Mouse (Mus musculus): ENCODE data around the gene Gtpbp3.
"Not testable (repeated sequence)": the region's sequence is repeated elsewhere in the genome, so short reads cannot be mapped to it uniquely, and the experiment has no call there.

Gene Gtpbp3

GRCm38 (mm10) chr8:71497881-71498501 is 10.1 kb downstream of the Gtpbp3 start:
- DNase-seq (ENCODE audit: low spot score): no peak

- DNase-seq (ENCODE audit: low spot score): no peak
These were observed 11.2 kb downstream of the Gtpbp3 start for GRCm38 (mm10) chr8:71498816-71499690.

- no peak for DNase-seq (ENCODE audit: low spot score)
These were observed 16.4 kb downstream of the Gtpbp3 start for GRCm38 (mm10) chr8:71504349-71504748.

- no peak for DNase-seq (ENCODE audit: low spot score)
These were observed 17.4 kb downstream of the Gtpbp3 start for GRCm38 (mm10) chr8:71505326-71505725.

GRCm38 (mm10) chr8:71505979-71506378 is 18.1 kb downstream of the Gtpbp3 start:
- no peak for DNase-seq (ENCODE audit: low spot score)

GRCm38 (mm10) chr8:71507589-71508104 is 19.7 kb downstream of the Gtpbp3 start:
- DNase-seq (ENCODE audit: low spot score): no peak

GRCm38 (mm10) chr8:71509316-71509715 is 21.4 kb downstream of the Gtpbp3 start:
- no peak for DNase-seq (ENCODE audit: low spot score)

GRCm38 (mm10) chr8:71511644-71512043 is 23.7 kb downstream of the Gtpbp3 start, which contains the start of gene Plvap:
Gene Plvap, minus strand, starts transcription at chr8:71511752.
- DNase-seq (ENCODE audit: low spot score): no peak

- no peak for DNase-seq (ENCODE audit: low spot score)
These were observed 25.3 kb downstream of the Gtpbp3 start for GRCm38 (mm10) chr8:71513018-71513754.

- no peak for DNase-seq (ENCODE audit: low spot score)
These were observed 27.1 kb downstream of the Gtpbp3 start for GRCm38 (mm10) chr8:71515043-71515442.

GRCm38 (mm10) chr8:71516786-71517185 is 28.9 kb downstream of the Gtpbp3 start:
- no peak for DNase-seq (ENCODE audit: low spot score)

- DNase-seq (ENCODE audit: low spot score): not testable (repeated sequence)
These were observed 31.3 kb downstream of the Gtpbp3 start for GRCm38 (mm10) chr8:71519037-71519825.

- DNase-seq (ENCODE audit: low spot score): peak; percentile 90
These were observed 33.7 kb downstream of the Gtpbp3 start for GRCm38 (mm10) chr8:71521634-71522033.

- no peak for DNase-seq (ENCODE audit: low spot score)
These were observed 37.5 kb downstream of the Gtpbp3 start, which contains the start of gene Ccdc194 for GRCm38 (mm10) chr8:71525226-71526050. Gene Ccdc194, minus strand, starts transcription at chr8:71525711.

- DNase-seq (ENCODE audit: low spot score): no peak
These were observed 38.4 kb downstream of the Gtpbp3 start for GRCm38 (mm10) chr8:71526272-71526671.

GRCm38 (mm10) chr8:71527162-71527870 is 39.4 kb downstream of the Gtpbp3 start:
- DNase-seq (ENCODE audit: low spot score): no peak

- no peak for DNase-seq (ENCODE audit: low spot score)
These were observed 40.6 kb downstream of the Gtpbp3 start for GRCm38 (mm10) chr8:71528362-71529073.

- DNase-seq (ENCODE audit: low spot score): not testable (repeated sequence)
These were observed 43.0 kb downstream of the Gtpbp3 start for GRCm38 (mm10) chr8:71530735-71531467.

Data from layer of hippocampus, adult 9-10 months (tissue).